In genomic region chr9:48689718-48689980, GRCm38 (mm10) we compare ENCODE assay signal across 18 mouse cellular contexts.
"Had no signal": no experiment of that assay in that cellular context is flagged by ENCODE, and none has a peak within 500 bp of the region (broad histone marks: within the 10 kb centered on the region; RNA-seq: fewer than 3 reads in every experiment).

No protein-coding gene starts in this region.

- DNase-seq: kidney, adult 2 months; kidney, postnatal 10 days; kidney, postnatal 36 days; layer of hippocampus, adult 9-11 months; lung, embryonic 14.5 days; thymus, adult 2 months; thymus, postnatal 14 days; thymus, postnatal 4 days had no signal

- H3K27ac ChIP-seq: limb, embryonic 10.5 days; limb, embryonic 13.5 days; macrophage; midbrain, embryonic 13.5 days; neural tube, embryonic 13.5 days; stomach, postnatal 0 days had no signal

- H3K4me3 ChIP-seq: limb, embryonic 10.5 days; limb, embryonic 13.5 days; midbrain, embryonic 13.5 days; myocyte; neural tube, embryonic 13.5 days had no signal

- ATAC-seq: intestine, postnatal 0 days; lung, postnatal 0 days; midbrain, embryonic 13.5 days; midbrain, embryonic 16.5 days had no signal

- H3K4me2 ChIP-seq: limb, embryonic 13.5 days; lung, embryonic 14.5 days; midbrain, embryonic 13.5 days; neural tube, embryonic 13.5 days had no signal

- H3K9me3 ChIP-seq: limb, embryonic 10.5 days; limb, embryonic 13.5 days; midbrain, embryonic 13.5 days; neural tube, embryonic 13.5 days had no signal

- H3K9ac ChIP-seq: limb, embryonic 13.5 days; lung, embryonic 14.5 days; midbrain, embryonic 13.5 days; neural tube, embryonic 13.5 days had no signal

- H3K36me3 ChIP-seq: limb, embryonic 10.5 days; limb, embryonic 13.5 days; midbrain, embryonic 13.5 days; neural tube, embryonic 13.5 days had no signal
